Mouse (Mus musculus) hindbrain, embryonic 11.5 days (tissue): ENCODE measurements around the gene Tns4. TPM values are rescaled to one million over a fixed set of nuclear protein-coding genes. Genes with fewer than 3 reads are reported as not detected.

ENCODE experiments used
- ATAC-seq: fragments of 200-750 bp; cut with Nextera tagmentation; 2 replicates; pipeline ENCODE4 v1.8.0; 2017; ENCODE audit warnings: mild to moderate bottlenecking, moderate TSS enrichment, moderate library complexity; ENCODE audit not compliant: low FRiP score
- DNase-seq: peaks from one replicate; pipeline ENCODE4 v3.0.0-alpha.2; 2015; ENCODE audit warnings: low spot score
- H3K27ac ChIP-seq: fragments of 300-500 bp; sonication (generic); 2 replicates; pipeline ENCODE4 v1.5.1; 2014; ENCODE audit warnings: mild to moderate bottlenecking, low read depth, low read length
- H3K27me3 ChIP-seq: fragments of 300-500 bp; sonication (generic); 2 replicates; pipeline ENCODE4 v1.6.1; 2014; ENCODE audit warnings: mild to moderate bottlenecking, low read length, moderate library complexity, mixed read lengths; ENCODE audit not compliant: control insufficient read depth, insufficient read depth
- H3K36me3 ChIP-seq: fragments of 300-500 bp; sonication (generic); 2 replicates; pipeline ENCODE4 v1.6.1; 2014; ENCODE audit warnings: mild to moderate bottlenecking, low read length, moderate library complexity, mixed read lengths; ENCODE audit not compliant: control insufficient read depth, insufficient read depth
- H3K4me1 ChIP-seq: fragments of 300-500 bp; sonication (generic); replicated peaks from 2 replicates; pipeline ENCODE4 v1.6.1; 2014; ENCODE audit warnings: low read length, mixed read lengths; ENCODE audit not compliant: control insufficient read depth, insufficient read depth
- H3K4me2 ChIP-seq: fragments of 300-500 bp; sonication (generic); replicated peaks from 2 replicates; pipeline ENCODE4 v1.6.1; 2014; ENCODE audit warnings: mild to moderate bottlenecking, low read depth, low read length
- H3K4me3 ChIP-seq: fragments of 300-500 bp; sonication (generic); 2 replicates; pipeline ENCODE4 v1.5.1; 2014; ENCODE audit warnings: low read depth, low read length
- H3K9ac ChIP-seq: fragments of 300-500 bp; sonication (generic); 2 replicates; pipeline ENCODE4 v1.6.1; 2014; ENCODE audit warnings: low read depth, low read length
- H3K9me3 ChIP-seq: fragments of 300-500 bp; sonication (generic); 2 replicates; pipeline ENCODE4 v1.6.1; 2016; ENCODE audit warnings: low read length; ENCODE audit not compliant: control insufficient read depth
- WGBS: fragments of 180-500 bp; shearing (Covaris S2); extraction: QIAGEN DNeasy Blood & Tissue Kit; methylation state at CpG from one replicate; pipeline ENCODE4 v1.1.7; 2014; 5-methylcytosine and 5-hydroxymethylcytosine counted together
- polyA plus RNA-seq: library from polyadenylated mRNA; unstranded; fragments of >200 nt; fragmentation: Nextera tagmentation; extraction: Ambion mirVana; gene quantifications from 2 replicates; pipeline ENCODE4 v1.2.1, GENCODE M21; 2014

The Tns4 gene
- polyA plus RNA-seq, 1 experiment from 2014 or later, result 1.1 TPM

- H3K4me3 ChIP-seq, result no peak overlapping the region
- WGBS, result 56% methylated on average over 2 of the region's 2 CpGs
- ATAC-seq, result no peak
These were observed 620 bp downstream of the Tns4 start for GRCm38 (mm10) chr11:99088486-99088885.

GRCm38 (mm10) chr11:99084366-99084765, 4.7 kb downstream of the Tns4 start:
- H3K4me3 ChIP-seq, result no peak overlapping the region
- 70% methylated on average over 9 of the region's 9 CpGs for WGBS

More at GRCm38 (mm10) chr11:99088486-99088885, 620 bp downstream of the Tns4 start:
- no peaks in the 10 kb centered on the region for H3K9me3 ChIP-seq
- H3K9ac ChIP-seq, result no peak overlapping the region
- H3K27me3 ChIP-seq, result no peaks in the 10 kb centered on the region
- H3K4me1 ChIP-seq, result no peaks in the 10 kb centered on the region
- no peak overlapping the region for H3K4me2 ChIP-seq
- DNase-seq, result no peak
- H3K36me3 ChIP-seq, result no peaks in the 10 kb centered on the region
- no peak overlapping the region for H3K27ac ChIP-seq

GRCm38 (mm10) chr11:99083516-99083915, 5.6 kb downstream of the Tns4 start:
- H3K9me3 ChIP-seq, result no peaks in the 10 kb centered on the region
- no peak overlapping the region for H3K27ac ChIP-seq
- ATAC-seq (no peak), DNase-seq (no peak)
- WGBS, result 91% methylated on average over 8 of the region's 8 CpGs
- H3K27me3 ChIP-seq, result no peaks in the 10 kb centered on the region
- no peaks in the 10 kb centered on the region for H3K4me1 ChIP-seq
- no peak overlapping the region for H3K9ac ChIP-seq
- H3K4me2 ChIP-seq, result no peak overlapping the region
- H3K4me3 ChIP-seq, result no peak overlapping the region
- no peaks in the 10 kb centered on the region for H3K36me3 ChIP-seq

More at GRCm38 (mm10) chr11:99084366-99084765, 4.7 kb downstream of the Tns4 start:
- H3K4me1 ChIP-seq, result no peaks in the 10 kb centered on the region
- no peaks in the 10 kb centered on the region for H3K9me3 ChIP-seq
- no peak overlapping the region for H3K4me2 ChIP-seq
- H3K36me3 ChIP-seq, result no peaks in the 10 kb centered on the region
- H3K27ac ChIP-seq, result no peak overlapping the region
- H3K27me3 ChIP-seq, result no peaks in the 10 kb centered on the region
- no peak overlapping the region for H3K9ac ChIP-seq
- ATAC-seq, result no peak
- no peak for DNase-seq

GRCm38 (mm10) chr11:99082098-99082497, 7.0 kb downstream of the Tns4 start:
- Histone ChIP-seq H3K4me2 (no peak overlapping the region), H3K27ac (no peak overlapping the region), H3K27me3 (no peaks in the 10 kb centered on the region), H3K36me3 (no peaks in the 10 kb centered on the region), H3K9ac (no peak overlapping the region), H3K4me1 (no peaks in the 10 kb centered on the region), H3K4me3 (no peak overlapping the region), H3K9me3 (no peaks in the 10 kb centered on the region)
- DNase-seq (no peak), ATAC-seq (no peak)
- 69% methylated on average over 8 of the region's 8 CpGs for WGBS

GRCm38 (mm10) chr11:99081566-99081965, 7.5 kb downstream of the Tns4 start:
- Histone ChIP-seq H3K4me1 (no peaks in the 10 kb centered on the region), H3K36me3 (no peaks in the 10 kb centered on the region), H3K4me2 (no peak overlapping the region), H3K9ac (no peak overlapping the region), H3K4me3 (no peak overlapping the region), H3K27me3 (no peaks in the 10 kb centered on the region), H3K9me3 (no peaks in the 10 kb centered on the region), H3K27ac (no peak overlapping the region)
- DNase-seq (no peak), ATAC-seq (no peak)
- WGBS, result 82% methylated on average over 3 of the region's 3 CpGs

GRCm38 (mm10) chr11:99080902-99081543, 8.1 kb downstream of the Tns4 start:
- no peak overlapping the region for H3K9ac ChIP-seq
- no peak overlapping the region for H3K4me2 ChIP-seq
- H3K9me3 ChIP-seq, result no peaks in the 10 kb centered on the region
- H3K27me3 ChIP-seq, result no peaks in the 10 kb centered on the region
- no peak overlapping the region for H3K27ac ChIP-seq
- WGBS, result 85% methylated on average over 9 of the region's 9 CpGs
- no peak for ATAC-seq
- no peaks in the 10 kb centered on the region for H3K36me3 ChIP-seq
- no peak for DNase-seq
- H3K4me1 ChIP-seq, result no peaks in the 10 kb centered on the region
- H3K4me3 ChIP-seq, result no peak overlapping the region

GRCm38 (mm10) chr11:99077869-99078268, 11.2 kb downstream of the Tns4 start:
- Histone ChIP-seq H3K9ac (no peak overlapping the region), H3K4me3 (no peak overlapping the region), H3K27ac (no peak overlapping the region), H3K36me3 (no peaks in the 10 kb centered on the region), H3K27me3 (no peaks in the 10 kb centered on the region), H3K4me2 (no peak overlapping the region), H3K4me1 (no peaks in the 10 kb centered on the region), H3K9me3 (no peaks in the 10 kb centered on the region)
- 87% methylated on average over 8 of the region's 8 CpGs for whole genome bisulfite sequencing
- ATAC-seq (no peak), DNase-seq (no peak)

- H3K9me3 ChIP-seq, result no peaks in the 10 kb centered on the region
- WGBS, result 72% methylated on average over 5 of the region's 5 CpGs
- no peak overlapping the region for H3K27ac ChIP-seq
- no peaks in the 10 kb centered on the region for H3K27me3 ChIP-seq
- DNase-seq (no peak), ATAC-seq (no peak)
- no peaks in the 10 kb centered on the region for H3K36me3 ChIP-seq
- H3K4me2 ChIP-seq, result no peak overlapping the region
- no peak overlapping the region for H3K9ac ChIP-seq
- H3K4me1 ChIP-seq, result peaks cover 3% of the 10 kb centered on the region; the same call in 1 of the 2 replicates
- H3K4me3 ChIP-seq, result no peak overlapping the region
These were observed 12.3 kb downstream of the Tns4 start for GRCm38 (mm10) chr11:99076744-99077319.

GRCm38 (mm10) chr11:99073781-99074180, 15.3 kb downstream of the Tns4 start:
- H3K4me1 ChIP-seq, result peaks cover 4% of the 10 kb centered on the region; the same call in 1 of the 2 replicates

More at GRCm38 (mm10) chr11:99073781-99074180, 15.3 kb downstream of the Tns4 start:
- Histone ChIP-seq H3K9ac (no peak overlapping the region), H3K4me3 (no peak overlapping the region), H3K27me3 (no peaks in the 10 kb centered on the region), H3K27ac (no peak overlapping the region; the same call in 1 of the 2 replicates), H3K36me3 (no peaks in the 10 kb centered on the region), H3K9me3 (no peaks in the 10 kb centered on the region), H3K4me2 (no peak overlapping the region)
- 52% methylated on average over 5 of the region's 5 CpGs for WGBS
- no peak for DNase-seq
- ATAC-seq, result no peak
